Mouse (Mus musculus): ENCODE data around the gene Rhbdf1.

DNA sequence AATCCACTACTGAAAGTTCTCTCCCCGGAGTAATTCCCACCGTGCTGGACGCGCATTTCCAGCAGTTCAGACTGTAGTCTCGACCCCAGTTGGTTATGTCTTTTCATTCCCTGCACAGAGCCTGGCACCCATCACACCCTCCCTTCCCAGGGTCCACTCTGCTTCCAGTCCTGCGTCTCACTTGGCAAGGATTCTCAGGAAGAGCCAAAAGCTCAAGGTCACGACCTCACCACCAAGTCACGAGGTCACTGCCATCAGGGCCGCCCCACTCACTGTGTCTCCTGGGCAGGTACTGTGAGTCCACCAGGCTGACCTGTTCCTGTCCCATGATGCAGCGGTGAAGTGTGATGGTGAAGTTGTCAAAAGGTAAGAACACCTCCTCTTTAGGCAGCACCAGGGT, 28.0 kb downstream of the Rhbdf1 start:
- no peak for TF ChIP-seq ZNF384 (IDR thresholded peaks at IDR 0.05; ENCODE audit: low read depth, low read length)
- no peak for TF ChIP-seq BHLHE40 (IDR thresholded peaks at IDR 0.05; ENCODE audit: borderline replicate concordance, low read depth, low read length)
- no peak for TF ChIP-seq GATA1 (IDR thresholded peaks at IDR 0.05; ENCODE audit: low read depth, low read length)
- no peak for TF ChIP-seq POLR2A (IDR thresholded peaks at IDR 0.05; ENCODE audit: control insufficient read depth in 1 of 2, insufficient read depth in 1 of 2, low read depth in 1 of 2, low read length in 2 of 2, poor library complexity in 1 of 2)

Data from MEL (cell line).